Mouse (Mus musculus): ENCODE results near the gene Klhdc7b.

DNA sequence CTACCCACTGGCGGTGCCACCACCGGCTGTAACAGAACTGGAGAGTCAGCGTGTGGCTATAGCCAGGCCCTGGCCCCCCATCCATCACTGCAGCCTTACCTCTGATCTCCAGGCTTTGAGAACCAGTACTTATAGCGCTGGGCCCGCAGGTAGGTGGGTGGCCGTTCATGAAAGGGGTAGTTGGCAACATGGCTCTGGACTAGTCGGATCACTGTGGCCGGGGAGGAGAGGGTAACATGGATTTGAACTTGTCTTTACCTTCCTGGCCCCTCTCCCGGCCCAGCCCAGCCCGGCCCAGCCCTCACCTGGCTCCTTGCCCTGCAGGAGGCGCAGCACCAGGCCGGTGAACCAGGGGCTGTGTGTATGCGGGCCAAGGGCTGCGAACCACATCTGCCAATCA, 32.7 kb upstream of the Klhdc7b start:
- TF ChIP-seq ZKSCAN1 (IDR thresholded peaks at IDR 0.05; ENCODE audit: borderline replicate concordance, low read depth, low read length) (no peak), SIN3A (IDR thresholded peaks at IDR 0.05; ENCODE audit: low read length) (no peak), CTCF (conservative IDR thresholded peaks at IDR 0.05 in 1 of 2, IDR thresholded peaks at IDR 0.05 in 1 of 2; ENCODE audit: low read depth in 2 of 2, low read length in 2 of 2) (no peak), JUND (conservative IDR thresholded peaks at IDR 0.05; ENCODE audit: low read depth, low read length) (no peak), ZMIZ1 (IDR thresholded peaks at IDR 0.05; ENCODE audit: low read depth, low read length) (no peak), MEF2A (IDR thresholded peaks at IDR 0.05; ENCODE audit: borderline replicate concordance, low read depth, low read length) (no peak), ZNF384 (IDR thresholded peaks at IDR 0.05; ENCODE audit: low read depth, low read length) (no peak), MAZ (IDR thresholded peaks at IDR 0.05; ENCODE audit: low read depth, low read length) (no peak)
